Comparison of ENCODE assay signal across 15 mouse cellular contexts in the genomic region with DNA sequence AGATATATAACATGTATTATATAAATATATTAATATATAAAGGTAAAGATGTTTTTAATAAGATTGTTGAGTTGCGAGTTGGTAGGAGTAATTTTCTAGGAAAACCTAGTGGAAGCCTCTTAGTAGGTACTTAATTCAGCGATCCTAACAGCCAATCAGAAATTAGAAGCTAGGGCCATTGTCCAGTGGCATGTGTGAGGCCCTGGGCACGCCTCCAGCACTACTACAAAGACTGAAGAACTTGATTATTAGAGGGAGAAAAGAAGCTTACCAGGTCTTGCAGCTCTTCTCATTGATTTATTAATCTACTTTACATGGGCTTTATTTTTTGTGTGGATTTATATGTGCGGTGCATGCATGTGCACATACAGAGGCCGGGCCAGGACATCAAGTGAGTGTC.
"Had no signal": no experiment of that assay in that cellular context is flagged by ENCODE, and none has a peak within 500 bp of the region (broad histone marks: within the 10 kb centered on the region; RNA-seq: fewer than 3 reads in every experiment).

No protein-coding gene starts in this region.

- ATAC-seq: liver, embryonic 12.5 days had no signal

- H3K9me3 ChIP-seq: kidney, embryonic 15.5 days; limb, embryonic 15.5 days; liver, embryonic 12.5 days; neural tube, embryonic 12.5 days had no signal

- H3K4me3 ChIP-seq: kidney, embryonic 15.5 days; limb, embryonic 15.5 days; liver, embryonic 12.5 days; myocyte; neural tube, embryonic 12.5 days had no signal

- H3K27ac ChIP-seq: kidney, embryonic 15.5 days; limb, embryonic 15.5 days; liver, embryonic 12.5 days; neural tube, embryonic 12.5 days; stomach, postnatal 0 days had no signal

- DNase-seq: kidney, adult 2 months; kidney, postnatal 14 days; left cerebral cortex, postnatal 4 days; lung, embryonic 14.5 days; lung, postnatal 10 days; lung, postnatal 4 days; right cerebral cortex, adult 18-20 months; thymus, postnatal 4 days had no signal

- H3K4me2 ChIP-seq: kidney, embryonic 15.5 days; limb, embryonic 15.5 days; liver, embryonic 12.5 days; lung, embryonic 14.5 days; midbrain, embryonic 11.5 days; neural tube, embryonic 12.5 days had no signal

- H3K4me1 ChIP-seq: kidney, embryonic 15.5 days; limb, embryonic 15.5 days; neural tube, embryonic 12.5 days had no signal

- H3K9ac ChIP-seq: kidney, embryonic 15.5 days; limb, embryonic 15.5 days; liver, embryonic 12.5 days; lung, embryonic 14.5 days; neural tube, embryonic 12.5 days had no signal

- H3K27me3 ChIP-seq: kidney, embryonic 15.5 days; limb, embryonic 15.5 days; liver, embryonic 12.5 days; neural tube, embryonic 12.5 days had no signal
